Mouse (Mus musculus): ENCODE data around the gene Ptpn12.
"Not testable (repeated sequence)": the region's sequence is repeated elsewhere in the genome, so short reads cannot be mapped to it uniquely, and the experiment has no call there.

The Ptpn12 gene

GRCm38 (mm10) chr5:20952337-20952925 lies 103.3 kb downstream of the Ptpn12 start:
- in situ Hi-C loops (cut with MboI, MseI) = no loop called here

DNA sequence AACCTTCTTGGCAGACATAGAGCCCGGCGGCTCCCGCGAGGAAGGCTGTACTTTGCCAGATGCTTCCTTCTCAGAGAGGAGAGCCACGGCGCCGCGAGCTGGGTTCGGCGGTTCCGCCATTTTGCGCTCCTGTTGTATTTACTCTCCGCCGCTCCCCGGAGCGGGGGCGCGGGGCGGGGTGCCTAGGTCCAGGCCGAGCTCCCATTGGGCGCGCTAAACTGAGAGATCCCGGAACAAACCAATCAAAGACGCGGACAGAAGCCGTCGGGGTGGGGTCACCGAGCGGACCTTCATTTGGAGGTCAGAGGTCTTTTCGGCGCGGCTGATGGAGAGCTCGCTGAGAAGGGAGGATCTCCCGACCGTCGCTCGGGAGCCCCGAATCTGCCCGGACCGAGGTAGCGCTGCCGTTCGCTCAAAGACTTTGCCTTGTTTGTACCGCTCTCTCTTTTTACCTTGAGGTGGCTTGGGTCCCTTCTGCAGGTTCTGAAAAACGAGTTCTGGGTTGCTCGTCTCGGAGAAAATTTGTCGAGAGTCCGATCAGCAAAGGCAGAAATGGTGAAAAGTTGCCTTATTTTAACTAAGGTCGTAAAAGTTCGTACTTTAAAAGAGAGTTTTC lies 103.9 kb downstream of the Ptpn12 start:
- in situ Hi-C loops (cut with MboI, MseI) = no loop called here

DNA sequence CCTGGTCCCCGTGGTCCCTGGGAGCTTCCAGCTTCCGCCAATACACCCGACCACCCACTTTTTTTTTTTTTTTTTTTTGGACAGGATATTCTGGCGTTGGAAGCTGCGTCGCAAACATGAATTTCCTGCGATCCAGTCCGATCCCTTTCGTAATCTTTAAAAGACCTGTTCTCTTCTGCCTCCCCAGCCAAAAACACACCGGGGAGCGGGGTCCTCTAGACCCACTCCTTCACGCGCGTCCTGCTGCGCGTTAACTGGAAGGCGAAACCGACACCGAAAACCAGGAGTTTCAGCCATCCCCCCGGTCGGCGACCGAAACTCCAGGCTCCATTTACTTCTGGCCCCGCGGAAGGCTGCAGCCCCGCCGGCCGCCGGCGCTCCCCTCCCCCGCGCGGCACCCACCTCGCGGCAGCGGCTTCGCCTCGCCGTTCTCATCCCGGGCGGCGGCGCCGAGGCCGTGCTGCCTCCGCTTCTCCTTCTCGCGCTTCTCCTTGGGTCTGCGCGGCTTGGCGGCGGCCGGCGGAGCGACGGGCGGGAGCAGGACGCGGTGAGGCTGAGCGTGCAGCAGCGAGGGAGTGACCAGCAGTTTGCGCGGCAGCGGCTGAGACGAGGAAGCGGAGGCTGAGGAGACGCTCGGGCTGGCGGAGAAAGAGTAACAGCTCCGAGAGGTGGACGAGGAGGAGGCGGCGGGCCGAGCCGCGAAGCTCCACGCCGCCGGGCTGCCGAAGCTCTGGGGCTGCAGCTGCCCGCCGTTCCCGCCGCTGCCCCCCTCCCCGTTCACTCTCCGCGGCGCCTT lies 104.7 kb downstream of the Ptpn12 start:
- in situ Hi-C loops (cut with MboI, MseI) = no loop called here

DNA sequence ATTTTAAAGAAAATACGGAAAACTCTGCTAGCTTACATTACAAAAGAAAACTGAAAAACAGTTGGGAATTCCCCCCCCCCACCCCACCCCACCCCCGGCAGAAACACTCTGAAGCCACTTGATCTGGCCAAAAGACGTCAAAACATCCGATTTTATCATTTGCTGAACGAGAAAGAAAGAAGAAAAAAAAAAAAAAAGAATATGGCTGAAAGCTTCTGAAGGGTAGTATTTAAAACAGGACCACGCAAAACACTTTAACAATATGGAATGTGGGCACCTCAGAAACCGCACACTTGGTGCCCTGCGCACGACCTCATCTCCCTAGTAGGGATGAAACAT lies 105.2 kb downstream of the Ptpn12 start:
- in situ Hi-C loops (cut with MboI, MseI) = no loop called here

- in situ Hi-C loops (cut with MboI, MseI) = no loop called here
Observed at GRCm38 (mm10) chr5:20950093-20950492, 105.6 kb downstream of the Ptpn12 start.

- in situ Hi-C loops (cut with MboI, MseI) = loop anchor here (5.0 kb wide), 2 partner anchors 105 to 465 kb away; no protein-coding TSS in a partner anchor
Observed at GRCm38 (mm10) chr5:20946906-20947305, 108.8 kb downstream of the Ptpn12 start.

- in situ Hi-C loops (cut with MboI, MseI) = loop anchor here (5.0 kb wide), 2 partner anchors 107 to 467 kb away; no protein-coding TSS in a partner anchor
Observed at GRCm38 (mm10) chr5:20944961-20945748, 110.6 kb downstream of the Ptpn12 start.

- in situ Hi-C loops (cut with MboI, MseI) = not testable (repeated sequence)
Observed at GRCm38 (mm10) chr5:20943791-20944190, 111.9 kb downstream of the Ptpn12 start.

DNA sequence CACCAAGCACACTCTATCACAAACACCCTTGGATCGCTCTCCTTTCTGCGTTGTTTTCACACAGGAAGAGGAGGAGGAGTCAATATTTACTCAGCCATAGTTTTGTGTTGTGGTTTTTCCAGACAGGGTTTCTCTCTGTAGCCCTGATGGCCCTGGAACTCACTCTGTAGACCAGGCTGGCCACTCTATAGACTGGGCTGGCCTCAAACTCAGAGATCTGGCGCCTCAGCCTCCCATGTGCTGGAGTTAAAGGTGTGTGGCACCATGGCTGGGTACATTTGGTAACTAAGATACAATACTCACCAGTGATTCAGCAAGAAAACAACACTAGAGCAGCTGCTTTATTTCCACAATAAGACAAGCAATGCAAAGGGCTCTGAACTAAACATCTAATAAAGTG lies 113.2 kb downstream of the Ptpn12 start:
- in situ Hi-C loops (cut with MboI, MseI) = no loop called here

GRCm38 (mm10) chr5:20941205-20941604 lies 114.5 kb downstream of the Ptpn12 start:
- in situ Hi-C loops (cut with MboI, MseI) = no loop called here

DNA sequence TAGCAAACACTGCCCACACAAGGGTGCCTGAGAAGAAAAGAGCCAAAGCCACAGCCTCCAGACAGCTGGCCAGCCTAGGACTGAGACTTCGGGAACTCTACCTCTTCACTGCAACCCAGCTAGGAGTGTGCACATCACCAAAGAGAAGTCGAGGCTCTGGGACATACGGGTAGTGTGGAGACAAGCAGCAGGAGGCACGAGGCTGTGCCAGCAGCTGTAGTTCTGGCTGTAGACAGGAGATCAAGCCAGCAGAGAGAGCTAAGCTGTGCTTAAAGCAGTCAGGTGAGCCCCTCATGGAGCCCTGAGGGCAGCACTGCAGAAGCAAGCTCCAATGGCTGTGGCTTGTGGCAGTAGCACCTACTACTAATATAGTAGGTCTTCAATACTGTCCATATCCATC lies 115.0 kb downstream of the Ptpn12 start:
- in situ Hi-C loops (cut with MboI, MseI) = no loop called here

DNA sequence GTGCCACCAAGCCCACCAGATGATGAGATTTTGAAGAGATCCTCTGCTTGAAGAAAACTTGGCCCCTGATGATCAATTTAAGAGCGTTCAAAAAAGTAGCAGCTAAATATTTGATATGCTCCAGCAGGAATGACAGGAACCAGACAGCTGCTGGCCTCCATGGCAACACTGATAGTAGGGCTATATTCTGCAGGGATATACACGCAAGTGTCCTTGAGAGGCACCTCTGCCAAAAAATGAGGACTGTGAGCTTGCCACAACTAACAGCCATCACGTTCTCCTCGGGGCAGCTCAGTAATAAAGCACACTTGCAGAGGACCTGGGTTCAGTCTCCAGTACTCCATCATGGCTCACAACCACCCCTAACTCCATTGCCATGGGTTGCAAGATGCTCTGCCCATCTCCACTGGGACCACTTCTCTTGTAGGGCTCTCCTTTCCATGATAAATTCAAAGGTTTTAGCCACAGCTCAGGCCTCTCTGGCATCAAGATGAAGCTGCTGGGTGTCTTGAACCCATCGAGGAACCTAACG lies 115.6 kb downstream of the Ptpn12 start:
- in situ Hi-C loops (cut with MboI, MseI) = no loop called here

DNA sequence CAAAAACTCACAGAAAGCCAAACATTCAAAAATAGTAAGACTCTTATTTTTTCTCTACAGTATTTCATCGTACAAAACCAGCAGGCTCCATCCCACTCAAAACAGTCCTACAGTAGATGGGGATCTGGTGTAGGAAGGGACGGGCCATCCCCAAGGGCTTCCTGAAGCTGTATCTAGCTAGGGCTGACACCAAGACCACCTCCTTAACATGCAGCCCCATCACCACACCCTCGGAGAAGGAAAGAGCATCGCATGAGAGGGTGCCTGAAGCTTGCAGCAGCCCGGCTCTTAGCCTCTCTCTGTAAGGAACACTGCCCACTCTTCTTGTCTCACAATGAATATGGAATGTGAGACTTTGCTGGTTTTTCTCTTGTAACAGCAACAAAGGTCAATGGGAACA lies 117.2 kb downstream of the Ptpn12 start:
- in situ Hi-C loops (cut with MboI, MseI) = no loop called here

Measured in T-helper 2 cell (primary cell).